Mouse (Mus musculus) liver, adult 2 months (tissue): ENCODE results near the gene Castor2.

ENCODE experiments used
- CTCF ChIP-seq: fragments of 200-500 bp; IDR thresholded peaks from 2 replicates; pipeline ENCODE4 v1.5.1; 2011; ENCODE audit warnings: low read depth, low read length, control low read depth
- POLR2A ChIP-seq: fragments of 200-500 bp; IDR thresholded peaks from 2 replicates; pipeline ENCODE4 v1.6.1; 2011; ENCODE audit warnings: low read length, control low read depth; ENCODE audit not compliant: insufficient read depth; ENCODE audit errors: extremely low read depth

- TF ChIP-seq CTCF (no peak), POLR2A (no peak)
These were observed 70.7 kb downstream of the Castor2 start for GRCm38 (mm10) chr5:134170167-134170566.
